Mouse (Mus musculus): ENCODE results near the gene Polr2j. TPM values are rescaled to one million over a fixed set of nuclear protein-coding genes. Genes with fewer than 3 reads are reported as not detected.

Polr2j gene
- polyA plus RNA-seq, 1 experiment from 2014 or later = 186 TPM

- Histone ChIP-seq H3K4me1 (peaks cover 35% of the 10 kb centered on the region), H3K4me2 (peak overlapping the region; percentile 86), H3K9me3 (replicated peaks) (no peaks in the 10 kb centered on the region), H3K27ac (no peak overlapping the region), H3K9ac (no peak overlapping the region), H3K36me3 (no peaks in the 10 kb centered on the region), H3K27me3 (replicated peaks) (peaks cover 47% of the 10 kb centered on the region), H3K4me3 (peak overlapping the region; percentile 58; the same call in 1 of the 2 replicates)
- no peak for ATAC-seq
- WGBS (ENCODE audit: insufficient replicate concordance) = 26% methylated on average over 19 of the region's 21 CpGs
These were observed 31.4 kb upstream of the Polr2j start for GRCm38 (mm10) chr5:136084891-136085651.

GRCm38 (mm10) chr5:136086290-136086689 lies 30.1 kb upstream of the Polr2j start:
- no peak overlapping the region for H3K27ac ChIP-seq
- H3K36me3 ChIP-seq = no peaks in the 10 kb centered on the region
- ATAC-seq = no peak
- H3K4me1 ChIP-seq = peaks cover 35% of the 10 kb centered on the region
- 65% methylated on average over 8 of the region's 8 CpGs for WGBS (ENCODE audit: insufficient replicate concordance)
- no peaks in the 10 kb centered on the region for H3K9me3 ChIP-seq (replicated peaks)
- H3K9ac ChIP-seq = no peak overlapping the region
- no peak overlapping the region for H3K4me2 ChIP-seq
- H3K4me3 ChIP-seq = no peak overlapping the region
- H3K27me3 ChIP-seq (replicated peaks) = peaks cover 51% of the 10 kb centered on the region

- no peak overlapping the region for H3K4me3 ChIP-seq
- H3K4me1 ChIP-seq = peaks cover 28% of the 10 kb centered on the region
- no peaks in the 10 kb centered on the region for H3K36me3 ChIP-seq
- H3K4me2 ChIP-seq = no peak overlapping the region
- no peaks in the 10 kb centered on the region for H3K9me3 ChIP-seq (replicated peaks)
- peaks cover 63% of the 10 kb centered on the region for H3K27me3 ChIP-seq (replicated peaks)
- 27% methylated on average over 14 of the region's 14 CpGs for WGBS (ENCODE audit: insufficient replicate concordance)
- H3K27ac ChIP-seq = no peak overlapping the region
- H3K9ac ChIP-seq = no peak overlapping the region
- no peak for ATAC-seq
These were observed 27.4 kb upstream of the Polr2j start for GRCm38 (mm10) chr5:136088821-136089575.

GRCm38 (mm10) chr5:136091927-136092326 lies 24.5 kb upstream of the Polr2j start:
- Histone ChIP-seq H3K27ac (no peak overlapping the region), H3K27me3 (replicated peaks) (peaks cover 37% of the 10 kb centered on the region), H3K4me3 (no peak overlapping the region), H3K4me2 (no peak overlapping the region), H3K9ac (no peak overlapping the region), H3K9me3 (replicated peaks) (no peaks in the 10 kb centered on the region), H3K4me1 (peaks cover 10% of the 10 kb centered on the region), H3K36me3 (no peaks in the 10 kb centered on the region)
- 60% methylated on average over 5 of the region's 5 CpGs for WGBS (ENCODE audit: insufficient replicate concordance)
- no peak for ATAC-seq

- Histone ChIP-seq H3K36me3 (no peaks in the 10 kb centered on the region), H3K27ac (no peak overlapping the region), H3K4me2 (no peak overlapping the region), H3K27me3 (replicated peaks) (peaks cover 31% of the 10 kb centered on the region), H3K9ac (no peak overlapping the region), H3K9me3 (replicated peaks) (no peaks in the 10 kb centered on the region), H3K4me1 (no peaks in the 10 kb centered on the region), H3K4me3 (no peak overlapping the region)
- 0 out of 2 replicates have a peak, but pooled peaks have one; percentile 30 for ATAC-seq
- 31% methylated on average over 8 of the region's 8 CpGs for WGBS (ENCODE audit: insufficient replicate concordance)
These were observed 22.0 kb upstream of the Polr2j start for GRCm38 (mm10) chr5:136094249-136095010.

GRCm38 (mm10) chr5:136095089-136095488 lies 21.3 kb upstream of the Polr2j start:
- WGBS (ENCODE audit: insufficient replicate concordance) = 41% methylated on average over 7 of the region's 7 CpGs
- H3K27me3 ChIP-seq (replicated peaks) = peaks cover 31% of the 10 kb centered on the region
- no peak overlapping the region for H3K4me2 ChIP-seq
- no peak for ATAC-seq
- H3K36me3 ChIP-seq = no peaks in the 10 kb centered on the region
- H3K27ac ChIP-seq = no peak overlapping the region
- no peak overlapping the region for H3K9ac ChIP-seq
- H3K9me3 ChIP-seq (replicated peaks) = no peaks in the 10 kb centered on the region
- no peak overlapping the region for H3K4me3 ChIP-seq
- H3K4me1 ChIP-seq = no peaks in the 10 kb centered on the region

- no peak overlapping the region for H3K4me2 ChIP-seq
- no peak overlapping the region for H3K4me3 ChIP-seq
- 67% methylated on average over 10 of the region's 10 CpGs for WGBS (ENCODE audit: insufficient replicate concordance)
- peaks cover 18% of the 10 kb centered on the region for H3K4me1 ChIP-seq
- H3K36me3 ChIP-seq = no peaks in the 10 kb centered on the region
- H3K9me3 ChIP-seq (replicated peaks) = no peaks in the 10 kb centered on the region
- no peak overlapping the region for H3K9ac ChIP-seq
- no peak overlapping the region for H3K27ac ChIP-seq
- peaks cover 30% of the 10 kb centered on the region for H3K27me3 ChIP-seq (replicated peaks)
- no peak for ATAC-seq
These were observed 17.9 kb upstream of the Polr2j start for GRCm38 (mm10) chr5:136098536-136098935.

- WGBS (ENCODE audit: insufficient replicate concordance) = 6% methylated on average over 41 of the region's 41 CpGs
- Histone ChIP-seq H3K27me3 (replicated peaks) (peaks cover 35% of the 10 kb centered on the region), H3K4me1 (peaks cover 18% of the 10 kb centered on the region), H3K4me3 (peak overlapping the region; percentile 42), H3K9ac (peak overlapping the region; percentile 55), H3K36me3 (no peaks in the 10 kb centered on the region), H3K9me3 (replicated peaks) (0 out of 2 replicates have a peak, but pooled peaks cover 3% of the 10 kb centered on the region), H3K4me2 (peak overlapping the region; percentile 73), H3K27ac (no peak overlapping the region)
- peak; percentile 74 for ATAC-seq
These were observed 14.2 kb upstream of the Polr2j start for GRCm38 (mm10) chr5:136102099-136102820.

GRCm38 (mm10) chr5:136104511-136104910 lies 11.9 kb upstream of the Polr2j start:
- no peaks in the 10 kb centered on the region for H3K36me3 ChIP-seq
- 0 out of 2 replicates have a peak, but pooled peaks cover 3% of the 10 kb centered on the region for H3K9me3 ChIP-seq (replicated peaks)
- no peak overlapping the region for H3K9ac ChIP-seq
- no peak overlapping the region for H3K4me2 ChIP-seq
- H3K4me3 ChIP-seq = no peak overlapping the region
- 81% methylated on average over 5 of the region's 5 CpGs for WGBS (ENCODE audit: insufficient replicate concordance)
- ATAC-seq = no peak
- H3K4me1 ChIP-seq = peaks cover 27% of the 10 kb centered on the region
- H3K27me3 ChIP-seq (replicated peaks) = peaks cover 28% of the 10 kb centered on the region
- no peak overlapping the region for H3K27ac ChIP-seq

- WGBS (ENCODE audit: insufficient replicate concordance) = 15% methylated on average over 2 of the region's 2 CpGs
- Histone ChIP-seq H3K9ac (no peak overlapping the region), H3K4me3 (no peak overlapping the region), H3K27ac (no peak overlapping the region), H3K27me3 (replicated peaks) (peaks cover 18% of the 10 kb centered on the region), H3K36me3 (no peaks in the 10 kb centered on the region), H3K4me2 (no peak overlapping the region), H3K4me1 (peaks cover 17% of the 10 kb centered on the region), H3K9me3 (replicated peaks) (0 out of 2 replicates have a peak, but pooled peaks cover 3% of the 10 kb centered on the region)
- no peak for ATAC-seq
These were observed 7.9 kb upstream of the Polr2j start for GRCm38 (mm10) chr5:136108486-136108885.

GRCm38 (mm10) chr5:136109042-136109441 lies 7.4 kb upstream of the Polr2j start:
- Histone ChIP-seq H3K9me3 (replicated peaks) (0 out of 2 replicates have a peak, but pooled peaks cover 3% of the 10 kb centered on the region), H3K27me3 (replicated peaks) (peaks cover 17% of the 10 kb centered on the region), H3K4me3 (no peak overlapping the region), H3K4me2 (no peak overlapping the region), H3K4me1 (peaks cover 17% of the 10 kb centered on the region), H3K27ac (no peak overlapping the region), H3K36me3 (no peaks in the 10 kb centered on the region), H3K9ac (no peak overlapping the region)
- no peak for ATAC-seq
- WGBS (ENCODE audit: insufficient replicate concordance) = 32% methylated on average over 3 of the region's 3 CpGs
